10 mouse cellular contexts compared by ENCODE assay signal in genomic region chr7:45037720-45038361, GRCm38 (mm10). TPM values are rescaled to one million over a fixed set of nuclear protein-coding genes. Genes with fewer than 3 reads are reported as not detected.
DNase-seq lines count a peak whose midpoint lies in the region; ATAC-seq and TF ChIP-seq lines count a peak whose summit lies in the region.
"Had no signal": no experiment of that assay in that cellular context is flagged by ENCODE, and none has a peak within 500 bp of the region (broad histone marks: within the 10 kb centered on the region; RNA-seq: fewer than 3 reads in every experiment).

No protein-coding gene starts in this region.

- no peak overlapping the region for H3K4me2 ChIP-seq in heart, postnatal 0 days (ENCODE audit: low read depth, low read length)
- H3K4me2 ChIP-seq: embryonic facial prominence, embryonic 13.5 days had no signal

- TF ChIP-seq EP300 in heart, postnatal 0 days (IDR thresholded peaks at IDR 0.05; ENCODE audit: low read depth): no peak

- no peaks in the 10 kb centered on the region for H3K4me1 ChIP-seq in heart, postnatal 0 days (ENCODE audit: control insufficient read depth, insufficient read depth)
- H3K4me1 ChIP-seq: embryonic facial prominence, embryonic 13.5 days had no signal

- 68% methylated on average over 7 of the region's 7 CpGs for WGBS in heart, postnatal 0 days

- H3K36me3 ChIP-seq in heart, postnatal 0 days (replicated peaks; ENCODE audit: control insufficient read depth, insufficient read depth, low read length): peaks cover 97% of the 10 kb centered on the region
- H3K36me3 ChIP-seq in C2C12 (ENCODE audit: control insufficient read depth, insufficient read depth): peaks cover 49% of the 10 kb centered on the region

- peak; percentile 69 for TF ChIP-seq CTCF in heart, postnatal 0 days (IDR thresholded peaks at IDR 0.05; ENCODE audit: low read depth)
- TF ChIP-seq CTCF in C2C12 (IDR thresholded peaks at IDR 0.05; ENCODE audit: control insufficient read depth, insufficient read depth, insufficient read length): peak; percentile 53

- ATAC-seq in heart, postnatal 0 days (ENCODE audit: insufficient read depth, low read depth): peak; percentile 69

- no peak overlapping the region for H3K9ac ChIP-seq in heart, postnatal 0 days (replicated peaks; ENCODE audit: low read depth, low read length)
- H3K9ac ChIP-seq: embryonic facial prominence, embryonic 13.5 days had no signal

- no peak overlapping the region for H3K27ac ChIP-seq in heart, postnatal 0 days (ENCODE audit: low read depth)
- H3K27ac ChIP-seq: embryonic facial prominence, embryonic 13.5 days; macrophage had no signal

- intact Hi-C loops in heart, postnatal 25 days (cut with DNase I): no loop called here
- intact Hi-C loops in gastrocnemius, postnatal 14 days (cut with DNase I; ENCODE audit: low total_unique reads): no loop called here

- no peaks in the 10 kb centered on the region for H3K27me3 ChIP-seq in heart, postnatal 0 days (ENCODE audit: control insufficient read depth, insufficient read depth, low read length)
- no peaks in the 10 kb centered on the region for H3K27me3 ChIP-seq in C2C12 (ENCODE audit: control insufficient read depth, insufficient read depth, insufficient read length)
- H3K27me3 ChIP-seq: embryonic facial prominence, embryonic 13.5 days had no signal

- peaks cover 8% of the 10 kb centered on the region for H3K79me3 ChIP-seq in C2C12 (ENCODE audit: low read depth)

- no peak overlapping the region for H3K4me3 ChIP-seq in heart, postnatal 0 days (ENCODE audit: low read depth, low read length)
- H3K4me3 ChIP-seq in C2C12 (ENCODE audit: insufficient read depth, poor library complexity, severe bottlenecking): no peak overlapping the region
- H3K4me3 ChIP-seq: embryonic facial prominence, embryonic 13.5 days had no signal

- peak; percentile 37 for DNase-seq in heart, postnatal 0 days (ENCODE audit: low spot score)
- DNase-seq in heart, postnatal 25 days (ENCODE audit: low spot score): no peak
- peak; percentile 78 for DNase-seq in adrenal gland, postnatal 10 days
- peak; percentile 62 for DNase-seq in gastrocnemius, postnatal 14 days
- DNase-seq in lung, adult 18-20 months: peak; percentile 56 to 60
- DNase-seq in spleen, postnatal 14 days (ENCODE audit: low spot score in 2 of 2): peak; percentile 59 to 75
- no peak for DNase-seq in layer of hippocampus, adult 8-10 months (ENCODE audit: low spot score in 2 of 2)

- H3K79me2 ChIP-seq in C2C12 (ENCODE audit: control insufficient read depth, insufficient read depth): peaks cover 25% of the 10 kb centered on the region

- H3ac ChIP-seq in C2C12 (ENCODE audit: control insufficient read depth, insufficient read length, low read depth): peak overlapping the region; percentile 24

- H3K9me3 ChIP-seq in heart, postnatal 0 days (replicated peaks; ENCODE audit: control insufficient read depth, low read length): no peaks in the 10 kb centered on the region
- H3K9me3 ChIP-seq: embryonic facial prominence, embryonic 13.5 days had no signal

TF ChIP-seq in C2C12, 6 proteins besides CTCF, POLR2A, EP300 and RAD21:
- TF ChIP-seq MAX (IDR thresholded peaks at IDR 0.05): no peak
- TF ChIP-seq USF1 (IDR thresholded peaks at IDR 0.05; ENCODE audit: low read depth): no peak
- TF ChIP-seq CEBPB (IDR thresholded peaks at IDR 0.05; ENCODE audit: low read depth): no peak
- no peak for TF ChIP-seq MYOD1 (IDR thresholded peaks at IDR 0.05; ENCODE audit: control insufficient read depth, insufficient read length, low read depth)

RNA-seq across cellular contexts. Expression of gene Prr12, which starts 14.8 kb away (rescaled TPM):
- 5.4 and 12.5 TPM in 2 replicates for total RNA-seq in heart, postnatal 0 days (2014; rRNA removed; ENCODE audit: low replicate concordance)
- polyA plus RNA-seq in heart, postnatal 0 days (2015; fragmentation: Nextera tagmentation; extraction: Ambion mirVana): 3.8 TPM in 2 replicates
- 10 to 100 TPM; 23.2 to 27.7 TPM for total RNA-seq in heart, postnatal 25 days (2021)
- polyA plus RNA-seq in C2C12 (2012; fragmentation: generic; extraction: Trizol): 14.2 TPM
- total RNA-seq in adrenal gland, postnatal 10 days (2021): 10 to 100 TPM; 36.9 to 51.9 TPM
- 10 to 100 TPM; 17.9 to 29.6 TPM for total RNA-seq in gastrocnemius, postnatal 14 days (2021)
- 10 to 100 TPM; 72.9 to 75.3 (median 73.6) TPM for total RNA-seq in layer of hippocampus, adult 8-10 months (2022)

RNA-seq across cellular contexts. Expression of gene Rras, which starts 20.1 kb away (rescaled TPM):
- total RNA-seq in heart, postnatal 0 days (2014; rRNA removed; ENCODE audit: low replicate concordance): 38.4 and 62.0 TPM in 2 replicates
- polyA plus RNA-seq in heart, postnatal 0 days (2015; fragmentation: Nextera tagmentation; extraction: Ambion mirVana): 85.7 and 90.0 TPM in 2 replicates
- 10 to 100 TPM; 48.9 to 56.6 TPM for total RNA-seq in heart, postnatal 25 days (2021)
- 56.8 TPM for polyA plus RNA-seq in C2C12 (2012; fragmentation: generic; extraction: Trizol)
- 10 to 100 TPM; 57.6 to 60.2 TPM for total RNA-seq in adrenal gland, postnatal 10 days (2021)
- total RNA-seq in gastrocnemius, postnatal 14 days (2021): 10 to 100 TPM; 43.1 to 53.1 TPM
- 10 to 100 TPM; 13.7 to 16.8 (median 15.2) TPM for total RNA-seq in layer of hippocampus, adult 8-10 months (2022)

RNA-seq across cellular contexts. Expression of gene Scaf1, which starts 21.7 kb away (rescaled TPM):
- 37.8 and 38.9 TPM in 2 replicates for total RNA-seq in heart, postnatal 0 days (2014; rRNA removed; ENCODE audit: low replicate concordance)
- polyA plus RNA-seq in heart, postnatal 0 days (2015; fragmentation: Nextera tagmentation; extraction: Ambion mirVana): 15.9 and 17.9 TPM in 2 replicates
- 10 to 100 TPM; 45.5 to 49.7 TPM for total RNA-seq in heart, postnatal 25 days (2021)
- polyA plus RNA-seq in C2C12 (2012; fragmentation: generic; extraction: Trizol): 58.4 TPM
- total RNA-seq in adrenal gland, postnatal 10 days (2021): 10 to 100 TPM; 69.6 to 81.1 TPM
- 10 to 100 TPM; 35.6 to 40.1 TPM for total RNA-seq in gastrocnemius, postnatal 14 days (2021)
- total RNA-seq in layer of hippocampus, adult 8-10 months (2022): 100 to 1,000 TPM; 163 to 173 (median 167) TPM

RNA-seq across cellular contexts. Expression of gene Nosip, which starts 24.4 kb away (rescaled TPM):
- total RNA-seq in heart, postnatal 0 days (2014; rRNA removed; ENCODE audit: low replicate concordance): 21.5 and 73.9 TPM in 2 replicates
- 38.2 and 43.7 TPM in 2 replicates for polyA plus RNA-seq in heart, postnatal 0 days (2015; fragmentation: Nextera tagmentation; extraction: Ambion mirVana)
- total RNA-seq in heart, postnatal 25 days (2021): 10 to 100 TPM; 25.7 to 27.8 TPM
- 66.6 TPM for polyA plus RNA-seq in C2C12 (2012; fragmentation: generic; extraction: Trizol)
- 10 to 100 TPM; 39.7 to 45.9 TPM for total RNA-seq in adrenal gland, postnatal 10 days (2021)
- total RNA-seq in gastrocnemius, postnatal 14 days (2021): 10 to 100 TPM; 34.3 to 35.2 TPM
- total RNA-seq in layer of hippocampus, adult 8-10 months (2022): 10 to 100 TPM; 42.2 to 53.5 (median 49.8) TPM

RNA-seq across cellular contexts. Expression of gene Prrg2, which starts 24.6 kb away (rescaled TPM):
- 8.3 and 22.0 TPM in 2 replicates for total RNA-seq in heart, postnatal 0 days (2014; rRNA removed; ENCODE audit: low replicate concordance)
- 12.4 and 13.3 TPM in 2 replicates for polyA plus RNA-seq in heart, postnatal 0 days (2015; fragmentation: Nextera tagmentation; extraction: Ambion mirVana)
- total RNA-seq in heart, postnatal 25 days (2021): 1 to 10 TPM; 6.8 to 7.1 TPM
- 14.0 TPM for polyA plus RNA-seq in C2C12 (2012; fragmentation: generic; extraction: Trizol)
- total RNA-seq in adrenal gland, postnatal 10 days (2021): 10 to 100 TPM; 18.5 to 20.0 TPM
- total RNA-seq in gastrocnemius, postnatal 14 days (2021): 1 to 10 TPM; 7.2 to 7.6 TPM
- 1 to 10 TPM; 6.5 to 7.6 (median 6.9) TPM for total RNA-seq in layer of hippocampus, adult 8-10 months (2022)

Comparison
In these comparisons a context has a peak if more than half of its experiments do, and no peak if none do; other contexts are left out.
1. DNase-seq: peak in heart, postnatal 0 days (single experiment), adrenal gland, postnatal 10 days (single experiment), gastrocnemius, postnatal 14 days (single experiment), lung, adult 18-20 months (2 of 2) and spleen, postnatal 14 days (2 of 2); none in heart, postnatal 25 days (single experiment) and layer of hippocampus, adult 8-10 months (0 of 2).